Mouse (Mus musculus): ENCODE data around the gene Auts2. TPM values are rescaled to one million over a fixed set of nuclear protein-coding genes. Genes with fewer than 3 reads are reported as not detected.

The Auts2 gene
- total RNA-seq, 1 experiment, result 9.9 TPM

DNA sequence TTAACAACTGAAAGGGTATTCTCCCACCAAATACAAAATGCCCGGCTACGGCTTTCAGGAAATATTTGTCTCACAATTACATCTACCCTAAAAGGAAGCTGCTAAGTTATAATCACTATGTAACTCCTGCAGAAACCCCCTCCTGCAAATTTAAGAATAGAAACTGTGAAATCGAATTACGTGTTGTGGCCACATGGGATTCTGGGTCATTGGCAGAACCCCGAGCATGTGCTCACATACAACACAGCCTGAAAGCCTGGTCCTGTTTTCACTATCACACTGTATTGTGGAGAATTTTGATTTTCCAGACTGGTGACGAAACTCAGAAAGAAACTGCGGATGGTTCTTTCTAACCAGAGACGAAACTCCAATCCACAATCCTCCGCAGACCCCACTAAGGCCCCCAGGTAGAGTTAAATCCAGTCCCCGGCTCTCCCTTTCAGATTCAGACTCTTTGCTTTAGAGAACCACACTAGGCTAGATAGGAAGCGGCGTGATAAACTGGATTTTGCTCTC is 21.7 kb downstream of the Auts2 start:
- no peaks in the 10 kb centered on the region for H3K36me3 ChIP-seq (ENCODE audit: control insufficient read depth, insufficient read depth, low read length, poor library complexity, severe bottlenecking)
- no peak for DNase-seq (ENCODE audit: low read depth, low spot score)
- in situ Hi-C loops (cut with MboI; ENCODE audit: low sequenced_read_pairs in 2 of 2, unreplicated experiment in 2 of 2), result no loop called here
- H3K4me3 ChIP-seq (ENCODE audit: insufficient read depth in 1 of 2, low read depth in 1 of 2, low read length in 2 of 2, poor library complexity in 1 of 2, severe bottlenecking in 1 of 2), result no peak overlapping the region
- no peak overlapping the region for H3K9ac ChIP-seq (ENCODE audit: insufficient read depth, low read depth, low read length, poor library complexity, severe bottlenecking)
- TF ChIP-seq ZC3H11A (IDR thresholded peaks at IDR 0.05; ENCODE audit: borderline replicate concordance, low read depth, low read length), result no peak
- TF ChIP-seq ZNF384 (IDR thresholded peaks at IDR 0.05; ENCODE audit: low read depth, low read length), result no peak
- TF ChIP-seq MAFK (IDR thresholded peaks at IDR 0.05; ENCODE audit: insufficient read depth, low read depth, low read length), result no peak
- TF ChIP-seq HCFC1 (IDR thresholded peaks at IDR 0.05; ENCODE audit: borderline replicate concordance, insufficient read depth, low read length), result no peak
- TF ChIP-seq CHD2 (IDR thresholded peaks at IDR 0.05; ENCODE audit: low read depth, low read length), result no peak
- peaks cover 5 to 6% of the 10 kb centered on the region in 2 experiments; a peak in 2 of 4 replicates for H3K4me1 ChIP-seq (ENCODE audit: control insufficient read depth in 2 of 2, insufficient read depth in 2 of 2, low read length in 2 of 2, poor library complexity in 1 of 2)
- no peak overlapping the region for H3K27ac ChIP-seq (ENCODE audit: insufficient read depth, low read depth, low read length, poor library complexity, severe bottlenecking)
- no peaks in the 10 kb centered on the region for H3K9me3 ChIP-seq (ENCODE audit: control insufficient read depth, insufficient read depth, low read depth, low read length)

GRCm38 (mm10) chr5:132517879-132518278 is 25.3 kb downstream of the Auts2 start:
- Histone ChIP-seq H3K36me3 (ENCODE audit: control insufficient read depth, insufficient read depth, low read length, poor library complexity, severe bottlenecking) (no peaks in the 10 kb centered on the region), H3K4me1 (ENCODE audit: control insufficient read depth in 2 of 2, insufficient read depth in 2 of 2, low read length in 2 of 2, poor library complexity in 1 of 2) (peaks cover 0 to 4% of the 10 kb centered on the region in 2 experiments; a peak in 1 of 4 replicates), H3K9me3 (ENCODE audit: control insufficient read depth, insufficient read depth, low read depth, low read length) (no peaks in the 10 kb centered on the region), H3K4me3 (ENCODE audit: insufficient read depth in 1 of 2, low read depth in 1 of 2, low read length in 2 of 2, poor library complexity in 1 of 2, severe bottlenecking in 1 of 2) (no peak overlapping the region), H3K27ac (ENCODE audit: insufficient read depth, low read depth, low read length, poor library complexity, severe bottlenecking) (no peak overlapping the region), H3K9ac (ENCODE audit: insufficient read depth, low read depth, low read length, poor library complexity, severe bottlenecking) (no peak overlapping the region)
- TF ChIP-seq ZC3H11A (IDR thresholded peaks at IDR 0.05; ENCODE audit: borderline replicate concordance, low read depth, low read length), result no peak
- in situ Hi-C loops (cut with MboI; ENCODE audit: low sequenced_read_pairs in 2 of 2, unreplicated experiment in 2 of 2), result no loop called here
- no peak for DNase-seq (ENCODE audit: low read depth, low spot score)

DNA sequence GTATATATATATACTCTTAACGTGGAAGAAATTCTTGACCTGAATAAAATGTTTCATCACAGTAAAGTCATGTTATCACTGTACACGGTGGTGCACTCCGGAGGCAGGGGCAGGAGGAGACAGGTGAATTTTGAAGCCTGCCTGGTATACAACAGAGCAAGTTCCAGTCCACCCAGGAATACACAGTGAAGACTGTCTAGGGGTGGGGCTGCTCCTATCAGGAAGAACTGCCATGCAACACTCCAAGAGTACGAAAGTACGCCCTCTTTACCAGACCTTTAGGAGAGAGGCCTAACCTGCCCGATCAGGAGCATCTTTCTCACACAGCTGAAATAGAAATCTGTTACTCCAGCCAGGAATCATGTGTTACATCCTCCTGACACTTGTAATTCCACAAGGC is 28.6 kb downstream of the Auts2 start:
- TF ChIP-seq ZC3H11A (IDR thresholded peaks at IDR 0.05; ENCODE audit: borderline replicate concordance, low read depth, low read length) (no peak), HCFC1 (IDR thresholded peaks at IDR 0.05; ENCODE audit: borderline replicate concordance, insufficient read depth, low read length) (no peak)

DNA sequence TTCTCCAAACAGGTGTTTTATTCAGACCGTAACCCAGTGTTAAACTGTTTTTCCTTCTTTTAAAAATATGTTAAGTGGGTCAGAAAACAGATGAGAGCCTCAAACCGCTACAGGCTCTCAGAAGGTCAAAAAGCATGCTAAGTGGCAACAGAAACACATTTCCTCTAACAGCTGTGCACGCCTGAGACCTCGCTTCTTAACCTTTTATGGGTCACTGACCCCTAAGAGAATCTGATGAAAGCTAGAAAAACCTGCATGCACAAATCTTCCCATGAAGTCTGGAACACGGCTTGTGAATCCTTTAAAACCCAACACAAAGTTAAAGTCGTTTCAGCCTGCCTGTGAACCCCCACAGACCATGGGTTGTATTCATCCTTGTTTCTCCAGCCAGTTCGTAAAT is 29.9 kb downstream of the Auts2 start:
- H3K4me3 ChIP-seq (ENCODE audit: insufficient read depth in 1 of 2, low read depth in 1 of 2, low read length in 2 of 2, poor library complexity in 1 of 2, severe bottlenecking in 1 of 2), result no peak overlapping the region
- H3K27ac ChIP-seq (ENCODE audit: insufficient read depth, low read depth, low read length, poor library complexity, severe bottlenecking), result no peak overlapping the region
- H3K9ac ChIP-seq (ENCODE audit: insufficient read depth, low read depth, low read length, poor library complexity, severe bottlenecking), result no peak overlapping the region
- no peaks in the 10 kb centered on the region for H3K9me3 ChIP-seq (ENCODE audit: control insufficient read depth, insufficient read depth, low read depth, low read length)
- DNase-seq (ENCODE audit: low read depth, low spot score), result no peak
- H3K36me3 ChIP-seq (ENCODE audit: control insufficient read depth, insufficient read depth, low read length, poor library complexity, severe bottlenecking), result no peaks in the 10 kb centered on the region
- H3K4me1 ChIP-seq (ENCODE audit: control insufficient read depth in 2 of 2, insufficient read depth in 2 of 2, low read length in 2 of 2, poor library complexity in 1 of 2), result 0 out of 4 replicates have a peak, but pooled peaks cover 0 to 3% of the 10 kb centered on the region in 2 experiments
- in situ Hi-C loops (cut with MboI; ENCODE audit: low sequenced_read_pairs in 2 of 2, unreplicated experiment in 2 of 2), result no loop called here
- TF ChIP-seq ZNF384 (IDR thresholded peaks at IDR 0.05; ENCODE audit: low read depth, low read length) (no peak), HCFC1 (IDR thresholded peaks at IDR 0.05; ENCODE audit: borderline replicate concordance, insufficient read depth, low read length) (no peak), MAFK (IDR thresholded peaks at IDR 0.05; ENCODE audit: insufficient read depth, low read depth, low read length) (no peak), ZC3H11A (IDR thresholded peaks at IDR 0.05; ENCODE audit: borderline replicate concordance, low read depth, low read length) (no peak), CHD2 (IDR thresholded peaks at IDR 0.05; ENCODE audit: low read depth, low read length) (no peak)

More for the DNA sequence above, 28.6 kb downstream of the Auts2 start:
- Histone ChIP-seq H3K4me1 (ENCODE audit: control insufficient read depth in 2 of 2, insufficient read depth in 2 of 2, low read length in 2 of 2, poor library complexity in 1 of 2) (no peaks in the 10 kb centered on the region), H3K4me3 (ENCODE audit: insufficient read depth in 1 of 2, low read depth in 1 of 2, low read length in 2 of 2, poor library complexity in 1 of 2, severe bottlenecking in 1 of 2) (no peak overlapping the region), H3K9ac (ENCODE audit: insufficient read depth, low read depth, low read length, poor library complexity, severe bottlenecking) (no peak overlapping the region), H3K36me3 (ENCODE audit: control insufficient read depth, insufficient read depth, low read length, poor library complexity, severe bottlenecking) (no peaks in the 10 kb centered on the region), H3K27ac (ENCODE audit: insufficient read depth, low read depth, low read length, poor library complexity, severe bottlenecking) (no peak overlapping the region), H3K9me3 (ENCODE audit: control insufficient read depth, insufficient read depth, low read depth, low read length) (no peaks in the 10 kb centered on the region)
- in situ Hi-C loops (cut with MboI; ENCODE audit: low sequenced_read_pairs in 2 of 2, unreplicated experiment in 2 of 2), result no loop called here
- DNase-seq (ENCODE audit: low read depth, low spot score), result no peak

- no peak for TF ChIP-seq HCFC1 (IDR thresholded peaks at IDR 0.05; ENCODE audit: borderline replicate concordance, insufficient read depth, low read length)
- Histone ChIP-seq H3K9ac (ENCODE audit: insufficient read depth, low read depth, low read length, poor library complexity, severe bottlenecking) (no peak overlapping the region), H3K4me1 (ENCODE audit: control insufficient read depth in 2 of 2, insufficient read depth in 2 of 2, low read length in 2 of 2, poor library complexity in 1 of 2) (0 out of 4 replicates have a peak, but pooled peaks cover 0 to 3% of the 10 kb centered on the region in 2 experiments), H3K4me3 (ENCODE audit: insufficient read depth in 1 of 2, low read depth in 1 of 2, low read length in 2 of 2, poor library complexity in 1 of 2, severe bottlenecking in 1 of 2) (no peak overlapping the region), H3K27ac (ENCODE audit: insufficient read depth, low read depth, low read length, poor library complexity, severe bottlenecking) (no peak overlapping the region), H3K36me3 (ENCODE audit: control insufficient read depth, insufficient read depth, low read length, poor library complexity, severe bottlenecking) (no peaks in the 10 kb centered on the region), H3K9me3 (ENCODE audit: control insufficient read depth, insufficient read depth, low read depth, low read length) (no peaks in the 10 kb centered on the region)
- no peak for DNase-seq (ENCODE audit: low read depth, low spot score)
- in situ Hi-C loops (cut with MboI; ENCODE audit: low sequenced_read_pairs in 2 of 2, unreplicated experiment in 2 of 2), result no loop called here
These were observed 33.7 kb downstream of the Auts2 start for GRCm38 (mm10) chr5:132509464-132509885.
